16 mouse cellular contexts compared by ENCODE assay signal in the genomic region with DNA sequence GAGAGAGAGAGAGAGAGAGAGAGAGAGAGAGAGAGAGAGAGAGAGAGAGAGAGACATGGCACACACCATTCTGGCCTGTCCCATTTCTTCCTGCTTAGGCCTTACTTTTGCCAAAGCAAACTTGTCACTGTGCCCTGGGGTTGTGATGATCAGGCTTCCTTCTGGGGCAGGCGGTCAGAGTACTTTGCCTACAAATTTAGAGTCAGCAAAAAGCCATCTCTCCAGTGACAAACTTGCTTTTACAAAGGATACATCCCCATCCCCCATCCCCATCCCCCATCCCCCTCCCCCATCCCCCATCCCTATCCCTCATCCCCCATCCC. TPM values are rescaled to one million over a fixed set of nuclear protein-coding genes. Genes with fewer than 3 reads are reported as not detected.
DNase-seq lines count a peak whose midpoint lies in the region; ATAC-seq lines count a peak whose summit lies in the region.
"Had no signal": no experiment of that assay in that cellular context is flagged by ENCODE, and none has a peak within 500 bp of the region (broad histone marks: within the 10 kb centered on the region; RNA-seq: fewer than 3 reads in every experiment).

No protein-coding gene starts in this region.

- H3K36me3 ChIP-seq in hindbrain, embryonic 10.5 days: no peaks in the 10 kb centered on the region
- no peaks in the 10 kb centered on the region for H3K36me3 ChIP-seq in hindbrain, embryonic 16.5 days (ENCODE audit: control insufficient read depth, insufficient read depth, low read length)
- no peaks in the 10 kb centered on the region for H3K36me3 ChIP-seq in midbrain, embryonic 13.5 days
- H3K36me3 ChIP-seq: liver, embryonic 12.5 days had no signal

- H3K27me3 ChIP-seq in hindbrain, embryonic 10.5 days (ENCODE audit: insufficient read depth, poor library complexity, severe bottlenecking): peaks cover 100% of the 10 kb centered on the region
- peaks cover 25% of the 10 kb centered on the region for H3K27me3 ChIP-seq in hindbrain, embryonic 16.5 days (replicated peaks; ENCODE audit: control insufficient read depth, insufficient read depth, low read length)
- H3K27me3 ChIP-seq in midbrain, embryonic 13.5 days: peaks cover 88% of the 10 kb centered on the region

- no peak overlapping the region; the same call in 1 of the 2 replicates for H3K4me2 ChIP-seq in hindbrain, embryonic 16.5 days (ENCODE audit: low read length)
- peak overlapping the region; percentile 49 for H3K4me2 ChIP-seq in midbrain, embryonic 13.5 days (replicated peaks)
- H3K4me2 ChIP-seq: liver, embryonic 12.5 days had no signal

- H3K9ac ChIP-seq in hindbrain, embryonic 16.5 days (ENCODE audit: low read depth, low read length): no peak overlapping the region
- no peak overlapping the region for H3K9ac ChIP-seq in midbrain, embryonic 13.5 days (replicated peaks)
- H3K9ac ChIP-seq: liver, embryonic 12.5 days had no signal

- H3K27ac ChIP-seq in hindbrain, embryonic 10.5 days: peak overlapping the region; percentile 35; the same call in 1 of the 2 replicates
- H3K27ac ChIP-seq in hindbrain, embryonic 16.5 days (ENCODE audit: low read depth, low read length): no peak overlapping the region
- H3K27ac ChIP-seq in midbrain, embryonic 13.5 days: peak overlapping the region; percentile 95
- H3K27ac ChIP-seq: gastrocnemius, adult 2 months; liver, embryonic 12.5 days had no signal

- WGBS in hindbrain, embryonic 10.5 days: 4% methylated on average over 1 of the region's 1 CpGs
- 0% methylated on average over 1 of the region's 1 CpGs for WGBS in hindbrain, embryonic 16.5 days
- WGBS in midbrain, embryonic 13.5 days: 7% methylated on average over 1 of the region's 1 CpGs

- no peaks in the 10 kb centered on the region for H3K9me3 ChIP-seq in hindbrain, embryonic 10.5 days
- no peaks in the 10 kb centered on the region for H3K9me3 ChIP-seq in hindbrain, embryonic 16.5 days (ENCODE audit: control insufficient read depth, low read length)
- H3K9me3 ChIP-seq in midbrain, embryonic 13.5 days: no peaks in the 10 kb centered on the region
- H3K9me3 ChIP-seq: liver, embryonic 12.5 days had no signal

- peak; percentile 47 for DNase-seq in cerebellum, adult 11 months
- no peak for DNase-seq in cerebellum, postnatal 4 days (ENCODE audit: low spot score in 2 of 2)
- DNase-seq in hindbrain, embryonic 10.5 days (ENCODE audit: low spot score): peak; percentile 33
- DNase-seq in cerebellum, postnatal 14 days: peak; percentile 64 to 70
- no peak for DNase-seq in adrenal gland, adult 18-20 months (ENCODE audit: low spot score in 2 of 2)
- no peak for DNase-seq in frontal cortex, postnatal 36 days (ENCODE audit: low spot score in 2 of 2)
- DNase-seq: gastrocnemius, adult 2 months had no signal

- peaks cover 60% of the 10 kb centered on the region for H3K4me1 ChIP-seq in hindbrain, embryonic 10.5 days (replicated peaks)
- H3K4me1 ChIP-seq in hindbrain, embryonic 16.5 days (ENCODE audit: control insufficient read depth, insufficient read depth, low read depth, low read length): peaks cover 15% of the 10 kb centered on the region
- peaks cover 60% of the 10 kb centered on the region for H3K4me1 ChIP-seq in midbrain, embryonic 13.5 days (replicated peaks)

- ATAC-seq in hindbrain, embryonic 16.5 days: no peak
- no peak for ATAC-seq in midbrain, embryonic 13.5 days
- ATAC-seq: intestine, embryonic 16.5 days; liver, embryonic 12.5 days had no signal

- H3K4me3 ChIP-seq in hindbrain, embryonic 10.5 days: no peak overlapping the region
- H3K4me3 ChIP-seq in hindbrain, embryonic 16.5 days (ENCODE audit: low read length): no peak overlapping the region
- no peak overlapping the region for H3K4me3 ChIP-seq in midbrain, embryonic 13.5 days (replicated peaks)
- H3K4me3 ChIP-seq: gastrocnemius, adult 2 months; liver, embryonic 12.5 days had no signal

RNA-seq across cellular contexts. Expression of gene Uncx, which starts 1.3 kb away (rescaled TPM):
- polyA plus RNA-seq in hindbrain, embryonic 10.5 days (2016; fragmentation: Nextera tagmentation; extraction: Ambion mirVana): 14.0 and 61.1 TPM in 2 replicates
- polyA plus RNA-seq in hindbrain, embryonic 16.5 days (2015; fragmentation: Nextera tagmentation; extraction: Ambion mirVana): 24.9 and 26.7 TPM in 2 replicates
- polyA plus RNA-seq in midbrain, embryonic 13.5 days (2015; fragmentation: Nextera tagmentation; extraction: Ambion mirVana): 48.5 and 58.7 TPM in 2 replicates
- total RNA-seq in adrenal gland, adult 18-20 months (2021): not detected
- total RNA-seq: CH12.LX; gastrocnemius, adult 2 months; heart, adult 18-20 months; heart, postnatal 10 days; megakaryocyte-erythroid progenitor cell, adult 5-6 weeks had no signal
- polyA plus RNA-seq: intestine, embryonic 16.5 days; liver, embryonic 12.5 days; lung, embryonic 16.5 days had no signal

RNA-seq across cellular contexts. Expression of gene Zfand2a, which starts 57.7 kb away (rescaled TPM):
- polyA plus RNA-seq in hindbrain, embryonic 10.5 days (2016; fragmentation: Nextera tagmentation; extraction: Ambion mirVana): 9.7 and 13.2 TPM in 2 replicates
- 24.5 and 29.3 TPM in 2 replicates for polyA plus RNA-seq in hindbrain, embryonic 16.5 days (2015; fragmentation: Nextera tagmentation; extraction: Ambion mirVana)
- polyA plus RNA-seq in midbrain, embryonic 13.5 days (2015; fragmentation: Nextera tagmentation; extraction: Ambion mirVana): 12.7 and 13.9 TPM in 2 replicates
- 10 to 100 TPM; 36.4 to 38.9 TPM for total RNA-seq in adrenal gland, adult 18-20 months (2021)

Comparison
In these comparisons a context has a peak if more than half of its experiments do, and no peak if none do; other contexts are left out.
1. DNase-seq: peak in cerebellum, adult 11 months (single experiment), hindbrain, embryonic 10.5 days (single experiment) and cerebellum, postnatal 14 days (2 of 2); none in cerebellum, postnatal 4 days (0 of 2), adrenal gland, adult 18-20 months (0 of 2) and frontal cortex, postnatal 36 days (0 of 2).